Mouse (Mus musculus) MN1 (cell line): Measurements from ENCODE around the gene Acsl4.

Experiments used
- DNase-seq: peaks from one replicate; pipeline ENCODE4 v3.0.0-alpha.2; 2016; ENCODE audit warnings: low spot score

Acsl4 gene

GRCm38 (mm10) chrX:142390247-142390908 lies at the start of gene Acsl4:
TSS of gene Acsl4 (minus strand) at chrX:142390535.
- peak; percentile 91 for DNase-seq

GRCm38 (mm10) chrX:142437971-142438504 lies 47.7 kb upstream of the Acsl4 start:
- no peak for DNase-seq

GRCm38 (mm10) chrX:142432846-142433245 lies 42.5 kb upstream of the Acsl4 start:
- no peak for DNase-seq

GRCm38 (mm10) chrX:142427111-142427510 lies 36.8 kb upstream of the Acsl4 start:
- DNase-seq, result no peak

- DNase-seq, result no peak
These were observed 36.3 kb upstream of the Acsl4 start for GRCm38 (mm10) chrX:142426628-142427027.

GRCm38 (mm10) chrX:142413884-142414283 lies 23.5 kb upstream of the Acsl4 start:
- DNase-seq, result no peak

- DNase-seq, result no peak
These were observed 19.7 kb upstream of the Acsl4 start for GRCm38 (mm10) chrX:142410060-142410459.

- no peak for DNase-seq
These were observed 19.0 kb upstream of the Acsl4 start for GRCm38 (mm10) chrX:142409338-142409737.

- no peak for DNase-seq
These were observed 12.8 kb upstream of the Acsl4 start for GRCm38 (mm10) chrX:142403114-142403513.

- DNase-seq, result no peak
These were observed 8.3 kb upstream of the Acsl4 start for GRCm38 (mm10) chrX:142398621-142399020.

- no peak for DNase-seq
These were observed 552 bp upstream of the Acsl4 start for GRCm38 (mm10) chrX:142390909-142391265.

GRCm38 (mm10) chrX:142389581-142390159 lies 665 bp downstream of the Acsl4 start:
- peak; percentile 21 for DNase-seq

GRCm38 (mm10) chrX:142388141-142388540 lies 2.2 kb downstream of the Acsl4 start:
- no peak for DNase-seq

- DNase-seq, result no peak
These were observed 2.7 kb downstream of the Acsl4 start for GRCm38 (mm10) chrX:142387634-142388033.

GRCm38 (mm10) chrX:142384918-142385317 lies 5.4 kb downstream of the Acsl4 start:
- DNase-seq, result no peak

GRCm38 (mm10) chrX:142379894-142380293 lies 10.4 kb downstream of the Acsl4 start:
- no peak for DNase-seq

GRCm38 (mm10) chrX:142378048-142378447 lies 12.3 kb downstream of the Acsl4 start:
- no peak for DNase-seq

- no peak for DNase-seq
These were observed 13.0 kb downstream of the Acsl4 start for GRCm38 (mm10) chrX:142377358-142377757.

- DNase-seq, result no peak
These were observed 13.6 kb downstream of the Acsl4 start for GRCm38 (mm10) chrX:142376747-142377146.

- no peak for DNase-seq
These were observed 14.8 kb downstream of the Acsl4 start for GRCm38 (mm10) chrX:142375519-142375918.

- peak; percentile 61 for DNase-seq
These were observed 17.9 kb downstream of the Acsl4 start for GRCm38 (mm10) chrX:142372393-142372792.

- no peak for DNase-seq
These were observed 20.4 kb downstream of the Acsl4 start for GRCm38 (mm10) chrX:142369935-142370334.

- no peak for DNase-seq
These were observed 26.5 kb downstream of the Acsl4 start for GRCm38 (mm10) chrX:142363882-142364281.

- no peak for DNase-seq
These were observed 31.3 kb downstream of the Acsl4 start for GRCm38 (mm10) chrX:142359031-142359430.
